Mouse (Mus musculus): ENCODE data around the gene Gga1.

Gene Gga1

DNA sequence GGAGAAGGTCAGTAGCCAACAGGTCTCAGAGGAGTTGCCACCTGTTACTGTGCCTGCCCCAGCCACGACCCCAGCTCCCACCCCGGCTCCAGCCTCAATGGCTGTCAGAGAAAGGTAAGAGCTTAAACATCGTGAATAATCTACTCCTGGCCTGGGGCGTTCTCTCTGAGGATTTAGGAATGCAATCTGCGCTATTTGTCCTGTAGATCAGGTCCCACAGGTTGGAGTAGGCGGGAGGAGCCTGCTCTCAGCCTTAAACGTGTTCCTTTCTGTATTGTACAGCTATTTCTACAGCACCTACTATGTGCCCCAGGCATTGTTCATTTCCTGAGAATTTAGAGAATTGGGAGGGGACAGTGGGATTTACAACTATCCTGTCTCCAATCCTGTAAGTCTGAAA is 31.4 kb downstream of the Gga1 start:
- intact Hi-C loops (cut with DNase I) = no loop called here

DNA sequence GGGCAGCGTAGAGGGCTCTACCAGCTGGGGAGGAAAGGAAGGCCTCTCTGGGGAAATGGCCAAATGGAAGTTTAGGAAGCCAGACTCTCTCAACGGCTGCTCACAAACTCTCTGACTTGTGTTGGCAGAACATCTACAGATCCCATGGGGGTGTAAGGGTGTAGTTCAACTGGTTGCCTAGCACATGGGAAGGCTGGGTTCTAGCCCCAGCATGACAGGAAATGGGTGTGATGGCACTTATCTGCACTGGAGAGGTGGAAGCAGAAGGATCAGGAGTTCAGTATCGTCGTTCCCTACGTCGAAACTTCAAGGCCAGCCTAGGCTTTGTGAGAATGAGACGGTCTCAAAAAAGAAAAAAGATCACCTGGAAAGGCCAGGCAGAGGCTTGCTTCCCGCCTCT is 32.0 kb downstream of the Gga1 start:
- intact Hi-C loops (cut with DNase I) = no loop called here

GRCm38 (mm10) chr15:78912040-78912439 is 35.0 kb downstream of the Gga1 start:
- intact Hi-C loops (cut with DNase I) = no loop called here

- intact Hi-C loops (cut with DNase I) = loop anchor here (2.0 kb wide), 1 partner anchor 17 kb away; no protein-coding TSS in a partner anchor
Observed at GRCm38 (mm10) chr15:78913632-78914090, 36.7 kb downstream of the Gga1 start, which contains the start of gene Pdxp. Gene Pdxp (plus strand): TSS chr15:78913919.

- intact Hi-C loops (cut with DNase I) = loop anchor here (2.0 kb wide), 1 partner anchor 17 kb away; no protein-coding TSS in a partner anchor
Observed at GRCm38 (mm10) chr15:78914091-78914822, 37.3 kb downstream of the Gga1 start.

- intact Hi-C loops (cut with DNase I) = loop anchor here (2.0 kb wide), 1 partner anchor 16 kb away; no protein-coding TSS in a partner anchor
Observed at GRCm38 (mm10) chr15:78914823-78915659, 38.1 kb downstream of the Gga1 start.

- intact Hi-C loops (cut with DNase I) = loop anchor here (2.0 kb wide), 1 partner anchor 15 kb away; no protein-coding TSS in a partner anchor
Observed at GRCm38 (mm10) chr15:78915660-78916017, 38.6 kb downstream of the Gga1 start.

DNA sequence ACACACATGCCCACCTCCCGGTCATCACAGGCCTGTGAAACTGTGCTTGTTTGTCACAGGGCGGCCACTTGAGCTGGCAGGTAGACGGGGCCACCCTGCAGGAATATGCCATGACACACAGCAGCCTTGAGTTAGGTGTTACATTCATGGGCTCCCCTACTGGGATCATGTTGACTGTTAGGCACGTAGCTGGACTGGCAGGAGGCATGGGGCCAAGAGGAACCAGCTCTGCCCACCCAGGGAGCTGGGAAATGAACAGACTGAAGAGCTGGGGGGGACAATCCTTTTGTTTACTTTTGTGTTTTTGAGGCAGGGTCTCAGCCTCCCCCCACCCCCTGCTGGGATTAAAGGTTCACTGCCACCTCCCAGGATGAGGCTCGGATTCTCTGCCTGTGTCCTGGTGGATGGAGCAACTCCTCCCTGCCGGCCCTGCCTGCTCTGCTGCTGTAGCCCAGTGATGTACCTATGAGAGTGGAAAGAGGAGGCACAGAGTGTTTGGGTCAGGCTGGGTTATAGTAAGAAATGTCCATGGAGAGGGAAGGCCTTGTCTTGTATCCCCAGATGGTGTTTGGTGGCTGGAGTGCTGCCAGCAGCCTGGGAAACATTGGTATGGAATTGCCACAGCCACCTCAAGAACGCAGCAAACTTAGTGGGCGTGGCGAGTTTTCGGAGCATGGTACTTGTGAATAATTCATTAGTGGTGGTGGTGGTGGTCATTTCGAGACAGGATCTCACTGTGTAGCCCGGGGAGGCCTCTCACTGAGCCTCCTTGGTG is 39.2 kb downstream of the Gga1 start:
- intact Hi-C loops (cut with DNase I) = no loop called here

DNA sequence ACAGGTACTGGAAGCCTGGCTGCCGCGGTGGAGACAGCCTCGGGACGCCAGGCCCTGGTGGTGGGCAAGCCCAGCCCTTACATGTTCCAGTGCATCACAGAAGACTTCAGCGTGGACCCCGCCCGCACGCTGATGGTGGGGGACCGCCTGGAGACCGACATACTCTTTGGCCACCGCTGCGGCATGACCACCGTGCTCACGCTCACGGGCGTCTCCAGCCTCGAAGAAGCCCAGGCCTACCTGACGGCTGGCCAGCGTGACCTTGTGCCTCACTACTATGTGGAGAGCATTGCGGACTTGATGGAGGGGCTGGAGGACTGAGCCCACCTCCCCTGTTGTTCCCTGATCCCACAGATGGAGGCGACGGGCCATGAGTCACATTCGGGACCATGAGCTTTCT is 41.1 kb downstream of the Gga1 start:
- intact Hi-C loops (cut with DNase I) = no loop called here

GRCm38 (mm10) chr15:78919914-78920313 is 42.9 kb downstream of the Gga1 start:
- intact Hi-C loops (cut with DNase I) = no loop called here

GRCm38 (mm10) chr15:78922700-78923099 is 45.7 kb downstream of the Gga1 start:
- intact Hi-C loops (cut with DNase I) = no loop called here

DNA sequence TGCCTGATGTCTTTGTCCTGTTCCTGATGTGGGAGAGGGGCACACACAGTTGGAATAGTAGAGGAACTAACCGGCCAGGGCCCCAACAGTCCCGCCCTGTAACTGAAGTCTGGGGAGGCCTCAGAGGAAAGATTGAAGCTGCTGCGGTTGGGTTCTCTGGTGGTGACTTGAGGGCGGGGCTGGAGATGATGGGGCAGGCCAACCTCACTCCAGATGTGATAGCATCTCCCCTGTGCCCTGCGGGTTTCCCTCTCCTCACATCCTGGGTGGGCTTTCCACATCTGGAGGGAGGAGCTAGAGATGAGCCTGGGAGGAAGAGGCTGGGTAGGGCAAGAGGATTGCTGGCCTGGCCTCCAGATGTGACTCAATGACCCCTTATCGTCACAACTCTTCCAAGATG is 46.6 kb downstream of the Gga1 start:
- intact Hi-C loops (cut with DNase I) = no loop called here

DNA sequence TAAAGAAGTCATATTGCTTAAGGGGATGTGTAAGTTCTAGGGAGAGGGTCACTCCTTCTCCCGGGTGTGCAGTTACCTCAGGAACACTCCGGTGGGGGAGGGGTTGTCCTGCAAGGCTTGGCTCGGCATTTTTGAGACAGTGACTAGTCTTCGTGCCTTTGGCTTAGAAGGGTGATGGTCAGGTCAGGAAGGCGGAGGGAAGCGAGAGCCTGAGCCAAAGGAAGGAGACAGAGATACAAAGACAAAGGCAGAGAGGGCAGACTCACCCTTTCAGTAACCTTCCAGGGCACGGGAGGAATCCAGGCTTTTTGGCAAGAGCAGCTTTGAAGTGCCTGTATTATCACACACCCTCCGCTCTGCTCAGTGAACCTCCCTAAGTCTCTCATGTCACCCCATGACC is 48.1 kb downstream of the Gga1 start:
- intact Hi-C loops (cut with DNase I) = no loop called here

- intact Hi-C loops (cut with DNase I) = no loop called here
Observed at GRCm38 (mm10) chr15:78926021-78926919, 49.3 kb downstream of the Gga1 start, which contains the start of gene Lgals1. Gene Lgals1 (plus strand): TSS chr15:78926725.

DNA sequence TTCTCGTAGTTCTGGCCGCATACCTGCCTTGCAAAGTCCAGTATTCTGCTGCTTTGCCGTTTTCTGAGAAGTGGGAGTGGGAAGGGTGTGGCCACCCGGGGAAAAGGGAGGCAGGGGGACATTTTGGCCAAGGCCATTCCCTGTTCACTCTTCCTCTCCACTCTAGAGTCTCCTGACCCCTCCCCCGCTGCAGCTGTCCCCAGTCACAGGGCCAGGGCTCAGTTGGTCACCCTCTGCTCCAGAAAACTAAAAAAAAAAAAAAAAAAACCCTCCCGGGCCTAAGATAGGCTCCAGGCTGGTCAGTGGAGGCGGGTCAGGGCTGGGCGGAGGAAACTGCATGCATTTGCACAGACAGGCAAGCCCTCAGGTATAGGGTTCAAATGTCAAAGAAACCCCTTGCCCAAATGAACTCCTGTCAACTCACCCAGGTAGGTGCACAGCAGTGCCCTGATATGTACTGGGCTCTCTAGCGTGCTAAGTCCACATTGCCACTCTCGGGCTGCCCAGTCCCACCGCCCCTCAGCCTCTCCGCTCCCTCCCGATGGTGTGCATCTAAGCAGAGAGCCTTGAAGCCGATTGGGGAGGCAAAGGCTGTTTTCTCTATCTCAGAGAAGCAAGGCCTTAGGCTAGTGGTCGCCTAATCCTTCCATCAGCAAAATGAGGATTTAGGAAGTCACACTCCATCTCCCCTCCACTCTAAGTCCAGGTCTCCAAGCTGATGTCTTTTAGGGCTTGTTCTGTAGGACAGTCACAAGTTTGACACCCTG is 50.2 kb downstream of the Gga1 start:
- intact Hi-C loops (cut with DNase I) = no loop called here

DNA sequence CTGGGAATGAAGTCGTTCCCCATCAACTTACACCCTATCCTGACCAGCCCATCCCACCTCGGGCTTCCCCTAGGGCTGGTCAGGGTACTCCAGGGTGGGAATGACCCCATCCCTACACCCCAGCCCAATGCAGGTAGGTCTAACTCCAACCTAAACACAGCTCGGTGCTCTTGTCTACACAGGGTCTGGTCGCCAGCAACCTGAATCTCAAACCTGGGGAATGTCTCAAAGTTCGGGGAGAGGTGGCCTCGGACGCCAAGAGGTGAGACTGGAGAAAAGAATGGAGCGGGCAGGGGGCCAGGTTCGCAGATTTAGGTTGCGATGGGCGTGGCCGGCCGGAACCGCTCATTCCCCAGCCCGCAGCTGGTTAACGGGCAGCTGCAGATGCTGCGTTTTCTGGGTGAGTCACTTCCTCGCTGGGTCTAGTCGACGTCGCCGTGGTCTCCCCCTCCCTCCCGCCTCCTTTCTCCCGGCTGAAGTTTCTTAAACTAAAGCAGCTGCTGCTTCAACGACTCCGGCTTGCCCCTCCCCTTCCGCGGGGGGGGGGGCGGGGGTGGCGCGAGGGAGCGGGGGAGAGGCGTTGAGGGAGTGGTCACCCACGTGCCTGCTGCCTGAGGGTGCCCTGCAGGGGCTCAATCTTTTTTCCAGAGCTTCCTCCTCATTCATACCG is 50.9 kb downstream of the Gga1 start:
- intact Hi-C loops (cut with DNase I) = no loop called here

- intact Hi-C loops (cut with DNase I) = no loop called here
Observed at GRCm38 (mm10) chr15:78928539-78928938, 51.5 kb downstream of the Gga1 start.

GRCm38 (mm10) chr15:78930192-78930706 is 53.3 kb downstream of the Gga1 start:
- intact Hi-C loops (cut with DNase I) = loop anchor here (2.0 kb wide), 1 partner anchor 15 kb away; no protein-coding TSS in a partner anchor

All from adrenal gland (tissue).